Mouse (Mus musculus): ENCODE data around the gene Olfr476. TPM values are rescaled to one million over a fixed set of nuclear protein-coding genes. Genes with fewer than 3 reads are reported as not detected.
"Not testable (repeated sequence)": the region's sequence is repeated elsewhere in the genome, so short reads cannot be mapped to it uniquely, and the experiment has no call there.

Gene Olfr476
- not detected in 2 replicates for polyA plus RNA-seq (2012; ENCODE audit: insufficient read depth, insufficient read length, low replicate concordance, missing spikeins)

DNA sequence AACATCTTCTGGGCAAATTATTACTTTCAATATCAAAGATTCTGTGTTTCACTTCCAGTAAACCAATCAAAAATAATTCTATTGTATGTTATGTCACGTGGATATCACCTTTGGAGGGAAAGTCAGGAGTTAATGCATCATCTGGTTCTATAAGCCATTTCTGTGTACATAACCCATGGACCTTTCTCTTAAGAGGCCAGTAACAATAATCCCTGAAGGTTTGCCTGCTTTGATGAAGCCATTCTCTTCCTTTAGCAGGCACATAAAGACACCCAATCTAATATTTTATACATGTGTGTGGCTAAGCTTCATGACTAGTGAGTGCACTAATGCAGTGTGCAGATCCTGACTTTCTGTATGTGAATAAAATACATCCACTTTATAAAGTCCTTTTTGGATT, at the start of gene Olfr476:
TSS of gene Olfr476 (plus strand) at position 301 of the 400 bp plus-strand sequence.
- no peaks in the 10 kb centered on the region for H3K4me1 ChIP-seq (ENCODE audit: control insufficient read depth, insufficient read depth, low read length)
- no peak within 1 kb of the TSS for H3K27ac ChIP-seq (ENCODE audit: insufficient read depth, low read depth, low read length)
- no peak within 1 kb of the TSS for H3K4me3 ChIP-seq (ENCODE audit: insufficient read depth, low read depth, low read length)
- WGBS, result 48% methylated on average over 1 of the region's 1 CpGs
- TF ChIP-seq CTCF (IDR thresholded peaks at IDR 0.05; ENCODE audit: insufficient read depth, low read depth, low read length) (no peak), POLR2A (IDR thresholded peaks at IDR 0.05; ENCODE audit: insufficient read depth, low read depth, low read length) (no peak)

DNA sequence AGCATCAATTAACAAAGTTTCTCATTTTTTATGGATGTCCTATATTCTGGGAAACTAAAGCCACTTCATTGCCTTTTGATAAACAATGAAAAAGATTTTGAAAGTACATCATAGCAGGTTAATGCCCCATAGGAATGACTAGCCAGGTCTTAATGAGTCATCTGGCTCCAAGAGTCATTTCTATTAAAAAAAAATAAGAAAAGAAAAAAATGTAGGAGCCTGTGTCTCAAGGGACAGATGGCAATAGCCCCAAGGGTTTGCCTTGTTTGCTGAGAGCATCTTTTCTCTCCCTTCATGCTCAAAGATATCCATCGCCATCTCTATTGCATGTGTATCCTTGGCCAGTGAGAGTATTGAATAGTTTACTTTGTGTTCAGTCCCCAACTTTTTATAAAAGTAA, 34.5 kb upstream of the Olfr476 start, which contains the start of gene Olfr473:
TSS of gene Olfr473 (plus strand) at position 301 of the 400 bp plus-strand sequence.
- no peak for TF ChIP-seq POLR2A (IDR thresholded peaks at IDR 0.05; ENCODE audit: insufficient read depth, low read depth, low read length)
- no peak for TF ChIP-seq CTCF (IDR thresholded peaks at IDR 0.05; ENCODE audit: insufficient read depth, low read depth, low read length)
- 97% methylated on average over 1 of the region's 1 CpGs for WGBS

DNA sequence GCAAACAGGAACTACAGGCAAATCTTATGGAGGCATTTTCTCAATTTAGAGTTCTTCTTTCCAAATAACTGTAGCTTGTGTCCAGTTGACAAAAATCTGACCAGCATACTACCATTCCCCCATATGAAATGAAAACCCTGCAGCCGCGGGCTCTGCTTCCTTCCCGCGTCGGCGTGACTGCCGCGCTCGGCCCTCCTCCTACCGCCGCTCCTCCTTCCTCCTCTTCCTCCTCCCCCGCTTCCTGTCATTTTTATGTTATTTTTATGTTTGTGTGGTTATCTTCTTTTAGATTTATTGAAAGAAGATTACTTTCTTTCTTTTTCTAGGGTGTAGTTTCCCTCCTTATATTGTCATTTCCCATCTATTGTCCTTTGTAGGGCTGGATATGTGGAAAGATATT, 12.1 kb upstream of the Olfr476 start:
- H3K27ac ChIP-seq (ENCODE audit: insufficient read depth, low read depth, low read length); H3K4me1 ChIP-seq (ENCODE audit: control insufficient read depth, insufficient read depth, low read length); H3K4me3 ChIP-seq (ENCODE audit: insufficient read depth, low read depth, low read length): not testable (repeated sequence)
- WGBS, result 98% methylated on average over 12 of the region's 12 CpGs

More for the DNA sequence above, 34.5 kb upstream of the Olfr476 start, which contains the start of gene Olfr473:
- no peaks in the 10 kb centered on the region for H3K4me1 ChIP-seq (ENCODE audit: control insufficient read depth, insufficient read depth, low read length)
- no peak within 1 kb of the TSS for H3K27ac ChIP-seq (ENCODE audit: insufficient read depth, low read depth, low read length)
- no peak within 1 kb of the TSS for H3K4me3 ChIP-seq (ENCODE audit: insufficient read depth, low read depth, low read length)

DNA sequence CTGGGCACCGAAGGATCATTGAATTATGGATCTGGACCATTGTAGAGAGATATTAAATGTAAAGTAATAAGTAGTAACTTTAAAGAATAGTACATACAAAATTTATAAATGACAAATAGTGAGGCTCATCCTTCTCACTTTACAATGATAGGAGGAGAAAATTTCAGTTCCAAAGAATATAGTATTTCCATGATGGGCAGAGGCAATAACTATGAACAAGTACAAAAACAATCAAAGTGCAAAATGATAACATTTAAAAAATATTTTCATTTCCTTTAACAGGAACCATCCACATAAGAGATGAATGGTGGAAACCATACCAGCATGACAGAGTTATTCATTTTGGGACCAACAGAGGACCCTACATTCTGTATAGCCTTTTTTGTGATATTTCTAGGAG, 10.3 kb upstream of the Olfr476 start, which contains the start of gene Olfr474:
TSS of gene Olfr474 (plus strand) at position 301 of the 400 bp plus-strand sequence.
- Histone ChIP-seq H3K4me1 (ENCODE audit: control insufficient read depth, insufficient read depth, low read length) (no peaks in the 10 kb centered on the region), H3K27ac (ENCODE audit: insufficient read depth, low read depth, low read length) (no peak within 1 kb of the TSS), H3K4me3 (ENCODE audit: insufficient read depth, low read depth, low read length) (no peak within 1 kb of the TSS)
- 85% methylated on average over 1 of the region's 1 CpGs for WGBS
- TF ChIP-seq POLR2A (IDR thresholded peaks at IDR 0.05; ENCODE audit: insufficient read depth, low read depth, low read length), result no peak
- TF ChIP-seq CTCF (IDR thresholded peaks at IDR 0.05; ENCODE audit: insufficient read depth, low read depth, low read length), result no peak

DNA sequence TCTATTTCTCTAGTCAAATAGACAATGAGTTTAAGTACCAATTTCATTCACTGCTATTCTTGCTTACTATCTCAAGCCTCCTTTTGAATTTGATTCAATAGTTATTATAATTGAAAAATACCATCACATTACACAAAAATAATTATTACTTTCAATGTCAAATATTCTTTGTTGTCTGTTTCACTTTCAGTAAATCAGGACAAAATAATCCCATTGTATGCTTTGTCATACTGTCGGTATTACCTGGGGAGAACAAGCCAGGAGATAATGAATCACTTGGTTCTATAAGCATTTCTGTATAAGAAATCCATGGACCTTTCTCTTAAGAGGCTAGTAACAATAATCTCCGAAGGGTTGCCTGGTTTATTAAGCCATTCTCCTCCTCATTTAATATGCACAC, 21.8 kb downstream of the Olfr476 start, which contains the start of gene Olfr477:
TSS of gene Olfr477 (plus strand) at position 301 of the 400 bp plus-strand sequence.
- no peak within 1 kb of the TSS for H3K27ac ChIP-seq (ENCODE audit: insufficient read depth, low read depth, low read length)
- no peak within 1 kb of the TSS for H3K4me3 ChIP-seq (ENCODE audit: insufficient read depth, low read depth, low read length)
- TF ChIP-seq POLR2A (IDR thresholded peaks at IDR 0.05; ENCODE audit: insufficient read depth, low read depth, low read length), result no peak
- no peak for TF ChIP-seq CTCF (IDR thresholded peaks at IDR 0.05; ENCODE audit: insufficient read depth, low read depth, low read length)
- no peaks in the 10 kb centered on the region for H3K4me1 ChIP-seq (ENCODE audit: control insufficient read depth, insufficient read depth, low read length)
- WGBS, result 78% methylated on average over 2 of the region's 2 CpGs

DNA sequence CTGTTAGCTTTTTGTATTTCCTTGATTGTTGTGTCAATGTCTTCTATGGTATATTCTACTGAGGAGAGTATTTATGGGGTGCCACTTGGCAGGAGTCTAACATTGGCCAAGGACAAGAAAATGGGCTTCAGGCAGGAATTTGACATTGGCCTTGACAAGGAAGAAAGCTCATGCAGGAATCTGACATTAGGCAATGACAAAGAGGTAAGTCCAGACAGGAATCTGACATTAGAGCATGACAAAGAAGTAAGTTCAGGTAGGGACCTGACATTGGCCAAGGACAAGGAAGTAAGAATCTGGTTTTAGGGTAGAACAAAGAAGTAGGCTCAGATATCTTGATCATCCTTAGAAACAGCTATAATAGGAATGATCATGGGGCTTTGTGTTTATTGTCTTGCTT, 49.7 kb downstream of the Olfr476 start:
- not testable (repeated sequence) for H3K4me3 ChIP-seq (ENCODE audit: insufficient read depth, low read depth, low read length); H3K4me1 ChIP-seq (ENCODE audit: control insufficient read depth, insufficient read depth, low read length); H3K27ac ChIP-seq (ENCODE audit: insufficient read depth, low read depth, low read length)

Other genes with a start within 250 kb of the Olfr476 start
- not detected in 2 replicates for gene Cyb5r2, start 206.8 kb upstream of the Olfr476 start, polyA plus RNA-seq (2012; ENCODE audit: insufficient read depth, insufficient read length, low replicate concordance, missing spikeins)
- not detected in 2 replicates for gene Ovch2, start 163.6 kb upstream of the Olfr476 start, polyA plus RNA-seq (2012; ENCODE audit: insufficient read depth, insufficient read length, low replicate concordance, missing spikeins)
- not detected in 2 replicates for gene Olfr467, start 152.5 kb upstream of the Olfr476 start, polyA plus RNA-seq (2012; ENCODE audit: insufficient read depth, insufficient read length, low replicate concordance, missing spikeins)
- gene Olfr469, start 139.3 kb upstream of the Olfr476 start, polyA plus RNA-seq (2012; ENCODE audit: insufficient read depth, insufficient read length, low replicate concordance, missing spikeins), result not detected in 2 replicates
- not detected in 2 replicates for gene Olfr470, start 117.3 kb upstream of the Olfr476 start, polyA plus RNA-seq (2012; ENCODE audit: insufficient read depth, insufficient read length, low replicate concordance, missing spikeins)
- gene Olfr472, start 66.9 kb upstream of the Olfr476 start, polyA plus RNA-seq (2012; ENCODE audit: insufficient read depth, insufficient read length, low replicate concordance, missing spikeins), result not detected in 2 replicates
- not detected in 2 replicates for gene Olfr473, start 34.4 kb upstream of the Olfr476 start, polyA plus RNA-seq (2012; ENCODE audit: insufficient read depth, insufficient read length, low replicate concordance, missing spikeins)
- not detected in 2 replicates for gene Olfr474, start 10.2 kb upstream of the Olfr476 start, polyA plus RNA-seq (2012; ENCODE audit: insufficient read depth, insufficient read length, low replicate concordance, missing spikeins)
- gene Olfr477, start 21.9 kb downstream of the Olfr476 start, polyA plus RNA-seq (2012; ENCODE audit: insufficient read depth, insufficient read length, low replicate concordance, missing spikeins), result not detected in 2 replicates
- gene Olfr478, start 69.2 kb downstream of the Olfr476 start, polyA plus RNA-seq (2012; ENCODE audit: insufficient read depth, insufficient read length, low replicate concordance, missing spikeins), result not detected in 2 replicates
- not detected in 2 replicates for gene Olfr479, start 85.9 kb downstream of the Olfr476 start, polyA plus RNA-seq (2012; ENCODE audit: insufficient read depth, insufficient read length, low replicate concordance, missing spikeins)
- gene Olfr480, start 102.5 kb downstream of the Olfr476 start, polyA plus RNA-seq (2012; ENCODE audit: insufficient read depth, insufficient read length, low replicate concordance, missing spikeins), result not detected in 2 replicates
- gene Olfr481, start 115.1 kb downstream of the Olfr476 start, polyA plus RNA-seq (2012; ENCODE audit: insufficient read depth, insufficient read length, low replicate concordance, missing spikeins), result not detected in 2 replicates
- gene Olfr482, start 132.8 kb downstream of the Olfr476 start, polyA plus RNA-seq (2012; ENCODE audit: insufficient read depth, insufficient read length, low replicate concordance, missing spikeins), result not detected in 2 replicates
- not detected in 2 replicates for gene Olfr483, start 136.0 kb downstream of the Olfr476 start, polyA plus RNA-seq (2012; ENCODE audit: insufficient read depth, insufficient read length, low replicate concordance, missing spikeins)
- not detected in 2 replicates for gene Olfr484, start 162.6 kb downstream of the Olfr476 start, polyA plus RNA-seq (2012; ENCODE audit: insufficient read depth, insufficient read length, low replicate concordance, missing spikeins)
- not detected in 2 replicates for gene Olfr485, start 195.1 kb downstream of the Olfr476 start, polyA plus RNA-seq (2012; ENCODE audit: insufficient read depth, insufficient read length, low replicate concordance, missing spikeins)
- gene Olfr486, start 207.9 kb downstream of the Olfr476 start, polyA plus RNA-seq (2012; ENCODE audit: insufficient read depth, insufficient read length, low replicate concordance, missing spikeins), result not detected in 2 replicates
- gene Olfr487, start 249.8 kb downstream of the Olfr476 start, polyA plus RNA-seq (2012; ENCODE audit: insufficient read depth, insufficient read length, low replicate concordance, missing spikeins), result not detected in 2 replicates